Mouse (Mus musculus) C2C12 (cell line): ENCODE data around the gene Ccl27a. TPM values are rescaled to one million over a fixed set of nuclear protein-coding genes. Genes with fewer than 3 reads are reported as not detected.
A peak's percentile ranks its signal among the peaks of the same experiment; 100 is the strongest.

Experiments
- H3K27me3 ChIP-seq: one replicate; pipeline ENCODE4 v1.6.1; 2011; ENCODE audit not compliant: control insufficient read depth, insufficient read depth, insufficient read length
- H3K36me3 ChIP-seq: one replicate; pipeline ENCODE4 v1.6.1; 2011; ENCODE audit not compliant: control insufficient read depth, insufficient read depth
- H3K4me3 ChIP-seq: one replicate; pipeline ENCODE4 v1.5.1; 2011; ENCODE audit warnings: mild to moderate bottlenecking, control low read depth; ENCODE audit not compliant: poor library complexity, insufficient read depth, severe bottlenecking
- H3K79me2 ChIP-seq: one replicate; pipeline ENCODE4 v1.6.1; 2011; ENCODE audit not compliant: control insufficient read depth, insufficient read depth
- H3K79me3 ChIP-seq: one replicate; pipeline ENCODE4 v1.6.1; 2011; ENCODE audit warnings: low read depth, control low read depth
- H3ac ChIP-seq: one replicate; pipeline ENCODE3; 2011; ENCODE audit warnings: low read depth; ENCODE audit not compliant: control insufficient read depth, insufficient read length
- CEBPB ChIP-seq: IDR thresholded peaks from one replicate; pipeline ENCODE4 v1.6.1; 2011; ENCODE audit warnings: low read depth, mild to moderate bottlenecking, control low read depth, moderate library complexity
- CTCF ChIP-seq: IDR thresholded peaks from one replicate; pipeline ENCODE4 v1.5.1; 2011; ENCODE audit not compliant: control insufficient read depth, insufficient read depth, insufficient read length
- FOSL1 ChIP-seq: IDR thresholded peaks from one replicate; pipeline ENCODE4 v1.8.0; 2011; ENCODE audit warnings: mild to moderate bottlenecking, low read length; ENCODE audit not compliant: poor library complexity, insufficient read depth, severe bottlenecking
- MAX ChIP-seq: IDR thresholded peaks from one replicate; pipeline ENCODE4 v1.6.1; 2011; ENCODE audit warnings: mild to moderate bottlenecking, control low read depth
- MYOD1 ChIP-seq: IDR thresholded peaks from one replicate; pipeline ENCODE4 v1.6.1; 2011; ENCODE audit warnings: low read depth; ENCODE audit not compliant: control insufficient read depth, insufficient read length
- MYOG ChIP-seq: IDR thresholded peaks from one replicate; pipeline ENCODE4 v1.6.1; 2011; ENCODE audit not compliant: control insufficient read depth, insufficient read length; ENCODE audit errors: extremely low read depth
- USF1 ChIP-seq: IDR thresholded peaks from one replicate; pipeline ENCODE4 v1.6.1; 2011; ENCODE audit warnings: low read depth, mild to moderate bottlenecking, control low read depth, moderate library complexity
- polyA plus RNA-seq: library from polyadenylated mRNA; unstranded; fragments of >200 nt; fragmentation: generic; extraction: Trizol; gene quantifications from one replicate; pipeline ENCODE4 v1.2.1, GENCODE M21; 2012; ENCODE audit warnings: missing spikeins

Gene Ccl27a
- polyA plus RNA-seq, 1 experiment = not detected

DNA sequence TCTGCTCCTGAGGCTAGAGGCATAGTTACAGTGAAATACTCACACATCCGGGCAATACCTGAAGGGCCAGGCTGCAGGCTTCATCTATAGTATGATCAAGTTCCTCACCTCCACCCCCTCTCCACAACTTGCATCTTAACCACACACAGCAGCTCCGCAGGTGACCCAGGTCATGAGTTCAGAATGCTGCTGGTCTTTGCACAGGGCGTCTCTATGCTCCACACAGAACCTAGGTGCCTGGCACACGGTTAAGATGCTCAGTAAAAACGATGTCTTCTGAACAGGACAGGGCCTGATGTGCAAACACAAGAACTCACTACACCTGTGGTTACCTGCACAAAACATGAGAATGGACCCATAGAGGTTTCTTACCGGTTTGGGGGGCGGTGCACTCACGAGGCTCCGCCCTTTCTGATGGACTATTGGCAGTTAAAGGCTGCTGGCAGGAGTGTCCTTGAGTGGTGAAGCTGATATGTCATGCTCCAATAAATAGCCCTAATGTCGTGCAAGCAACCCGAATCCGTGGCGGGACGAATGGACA, 19.2 kb downstream of the Ccl27a start, which contains the start of gene Galt:
Galt (plus strand) TSS at position 432 of the 541 bp plus-strand sequence.
- no peak for TF ChIP-seq CTCF
- TF ChIP-seq MYOD1 = no peak
- TF ChIP-seq MYOG = no peak
- TF ChIP-seq USF1 = no peak
- TF ChIP-seq CEBPB = no peak
- no peak for TF ChIP-seq FOSL1
- TF ChIP-seq MAX = no peak
- Histone ChIP-seq H3K79me3 (no peaks in the 10 kb centered on the region), H3K79me2 (no peaks in the 10 kb centered on the region), H3K4me3 (peak within 1 kb of the TSS; percentile 28), H3K36me3 (no peaks in the 10 kb centered on the region), H3K27me3 (no peaks in the 10 kb centered on the region), H3ac (peak within 1 kb of the TSS; percentile 18)

DNA sequence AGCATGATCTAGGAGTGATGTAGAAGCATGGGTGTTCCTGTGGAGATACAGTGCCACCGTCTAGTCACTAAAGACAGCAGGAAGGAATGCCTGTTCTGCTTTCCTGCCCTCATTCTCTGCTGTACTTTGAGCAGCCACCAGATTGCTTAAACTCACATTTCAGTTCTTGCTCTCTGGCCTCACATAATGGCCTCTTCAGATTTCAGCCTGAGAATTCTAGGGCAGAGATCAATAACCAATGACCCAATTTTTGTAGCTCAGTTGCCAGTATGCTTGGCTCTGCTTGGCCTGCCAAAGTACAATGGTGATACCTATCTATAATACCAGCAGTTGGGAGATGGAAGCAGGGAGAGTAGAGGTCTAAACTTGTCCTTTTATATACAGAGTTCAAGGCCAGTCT, 29.0 kb downstream of the Ccl27a start:
- TF ChIP-seq MYOG = no peak
- TF ChIP-seq FOSL1 = no peak
- no peak for TF ChIP-seq MYOD1
- TF ChIP-seq CTCF = no peak
- no peak for TF ChIP-seq MAX
- no peak for TF ChIP-seq USF1
- no peak for TF ChIP-seq CEBPB
- H3K36me3 ChIP-seq = no peaks in the 10 kb centered on the region
- H3K79me2 ChIP-seq = peaks cover 10% of the 10 kb centered on the region
- peaks cover 6% of the 10 kb centered on the region for H3K79me3 ChIP-seq
- H3K27me3 ChIP-seq = peaks cover 4% of the 10 kb centered on the region
- H3K4me3 ChIP-seq = no peak overlapping the region
- no peak overlapping the region for H3ac ChIP-seq

DNA sequence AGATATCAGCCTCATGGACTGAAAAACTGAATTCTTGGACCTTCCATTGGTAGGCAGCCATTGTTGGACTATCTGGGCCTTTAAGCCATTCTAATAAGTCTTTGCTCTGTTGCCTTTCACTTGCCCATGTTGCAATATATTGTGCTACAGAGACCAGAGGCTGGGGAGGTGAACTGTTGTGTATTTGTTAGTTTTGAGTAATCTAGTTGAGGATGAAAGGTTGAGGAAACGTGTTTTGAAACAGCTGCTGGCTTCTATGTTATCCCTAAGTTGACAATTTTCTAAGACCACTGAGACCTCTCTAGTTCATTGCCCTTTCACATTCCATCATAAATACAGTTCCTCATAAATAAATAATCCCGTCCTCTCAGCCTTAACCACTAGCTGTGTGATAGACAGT, 29.9 kb downstream of the Ccl27a start:
- TF ChIP-seq USF1 = no peak
- no peak for TF ChIP-seq MYOG
- TF ChIP-seq MYOD1 = no peak
- TF ChIP-seq FOSL1 = no peak
- no peak for TF ChIP-seq CEBPB
- TF ChIP-seq MAX = no peak
- no peak for TF ChIP-seq CTCF
- Histone ChIP-seq H3K4me3 (no peak overlapping the region), H3K27me3 (peaks cover 3% of the 10 kb centered on the region), H3ac (no peak overlapping the region), H3K79me2 (peaks cover 19% of the 10 kb centered on the region), H3K79me3 (peaks cover 15% of the 10 kb centered on the region), H3K36me3 (peaks cover 6% of the 10 kb centered on the region)

DNA sequence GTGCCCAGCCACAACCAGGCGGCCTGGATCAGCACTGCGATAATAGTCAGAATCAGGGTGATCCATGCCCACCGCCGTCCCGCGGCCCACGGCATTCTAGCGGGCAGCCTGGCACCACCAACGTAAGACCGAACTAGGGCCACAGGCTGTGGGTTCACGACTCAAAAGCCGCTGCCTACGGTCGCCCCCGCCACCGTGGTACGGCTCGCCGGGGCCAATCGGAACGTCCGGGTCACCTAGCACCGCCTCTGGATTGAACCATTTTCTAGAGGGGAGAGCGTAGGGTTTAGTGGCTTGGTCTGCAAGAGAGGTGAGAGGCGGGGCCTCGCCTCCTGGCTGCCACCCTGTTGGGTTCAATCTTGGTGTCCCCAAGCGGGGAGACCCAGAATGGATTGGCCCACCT, 32.9 kb downstream of the Ccl27a start:
- Histone ChIP-seq H3K36me3 (peaks cover 14% of the 10 kb centered on the region), H3ac (peak overlapping the region; percentile 60), H3K79me3 (peaks cover 18% of the 10 kb centered on the region), H3K4me3 (peak overlapping the region; percentile 74), H3K27me3 (no peaks in the 10 kb centered on the region), H3K79me2 (peaks cover 24% of the 10 kb centered on the region)
- TF ChIP-seq FOSL1 (no peak), USF1 (no peak), MYOD1 (no peak), MYOG (no peak), CTCF (no peak)

DNA sequence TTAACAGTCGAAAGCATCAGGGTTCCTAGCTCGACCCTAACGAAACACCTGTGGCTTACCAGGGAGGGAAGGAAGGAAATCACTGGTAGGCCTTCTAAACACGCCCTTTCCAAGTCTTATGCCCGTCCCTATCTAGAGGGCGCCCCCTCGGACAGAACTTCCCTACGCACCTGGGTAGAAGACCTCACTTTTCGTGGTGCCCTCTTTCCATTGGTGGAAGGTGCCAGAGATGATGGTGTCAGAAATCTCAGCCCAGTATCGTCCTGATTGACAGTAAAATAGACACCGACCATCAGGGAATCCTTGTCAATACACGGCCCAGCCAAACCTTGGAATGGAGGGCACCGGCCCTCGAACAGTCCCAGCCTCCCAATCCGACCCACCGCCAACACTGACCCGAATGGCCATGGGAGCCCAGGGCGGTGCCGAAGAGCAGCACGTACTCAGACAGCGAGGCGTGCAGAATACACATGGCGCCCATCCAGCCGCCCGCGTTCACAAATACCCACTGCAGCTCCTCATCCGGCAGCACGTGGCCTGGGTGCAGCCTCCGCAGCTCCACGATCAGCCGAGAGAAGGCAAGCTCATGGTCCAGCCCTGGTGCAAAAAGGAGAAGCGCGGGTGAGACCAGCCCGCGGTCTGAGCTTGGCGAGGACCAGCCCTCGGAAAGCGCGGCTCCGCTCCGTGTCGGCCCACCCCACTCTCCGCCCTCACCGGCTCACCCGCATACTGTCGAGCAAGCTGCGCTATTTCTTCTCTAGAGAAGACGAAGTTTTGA, 33.5 kb downstream of the Ccl27a start:
- Histone ChIP-seq H3K36me3 (peaks cover 14% of the 10 kb centered on the region), H3K79me3 (peaks cover 18% of the 10 kb centered on the region), H3K79me2 (peaks cover 24% of the 10 kb centered on the region), H3K4me3 (peak overlapping the region; percentile 74), H3K27me3 (no peaks in the 10 kb centered on the region), H3ac (peak overlapping the region; percentile 60)
- TF ChIP-seq USF1 (peak; percentile 5), CEBPB (no peak)

DNA sequence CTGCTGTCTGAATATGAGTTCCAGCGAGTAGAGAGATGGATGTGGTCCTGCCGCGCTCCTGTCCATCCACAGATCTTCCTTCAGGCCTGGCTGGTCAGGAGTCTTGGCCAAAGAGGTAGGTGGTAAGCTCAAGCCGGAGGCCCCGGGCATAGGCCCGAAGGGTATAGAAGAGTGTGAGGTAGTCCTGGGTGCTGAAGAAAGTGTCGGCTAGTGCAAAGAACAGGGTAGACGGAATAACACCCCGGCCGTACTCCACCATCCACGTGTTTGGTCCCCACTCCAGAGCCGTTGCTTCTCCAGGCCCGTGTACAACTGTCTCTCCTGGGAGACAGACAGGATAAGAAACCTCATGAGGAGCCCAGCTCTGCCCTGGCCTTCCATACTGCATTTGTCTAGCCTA, 34.8 kb downstream of the Ccl27a start:
- H3K4me3 ChIP-seq = no peak overlapping the region

More for the DNA sequence above, 34.8 kb downstream of the Ccl27a start:
- H3K27me3 ChIP-seq = no peaks in the 10 kb centered on the region
- no peak for TF ChIP-seq MYOD1
- no peak for TF ChIP-seq CEBPB
- no peak for TF ChIP-seq USF1
- no peak for TF ChIP-seq MYOG
- no peak for TF ChIP-seq MAX
- no peak for TF ChIP-seq FOSL1
- TF ChIP-seq CTCF = no peak
- peaks cover 14% of the 10 kb centered on the region for H3K36me3 ChIP-seq
- H3K79me2 ChIP-seq = peaks cover 24% of the 10 kb centered on the region
- H3ac ChIP-seq = no peak overlapping the region
- H3K79me3 ChIP-seq = peaks cover 18% of the 10 kb centered on the region
